ENCODE assay signal across 7 mouse cellular contexts in genomic region chrX:50537785-50538159, GRCm38 (mm10).
DNase-seq lines count a peak whose midpoint lies in the region; ATAC-seq and TF ChIP-seq lines count a peak whose summit lies in the region.
"Not testable (repeated sequence)": the region's sequence is repeated elsewhere in the genome, so short reads cannot be mapped to it uniquely, and the experiment has no call there.

No protein-coding gene starts in this region.

- H3K36me3 ChIP-seq in forebrain, embryonic 10.5 days (replicated peaks); heart, embryonic 14.5 days (ENCODE audit: control insufficient read depth, insufficient read depth, low read length); intestine, embryonic 14.5 days (ENCODE audit: control insufficient read depth, insufficient read depth, low read length); limb, embryonic 14.5 days (ENCODE audit: control insufficient read depth, insufficient read depth, low read length); neural tube, embryonic 13.5 days: not testable (repeated sequence)

- peak overlapping the region; percentile 45 for H3K4me2 ChIP-seq in heart, embryonic 14.5 days (ENCODE audit: low read length)
- peak overlapping the region; percentile 27 for H3K4me2 ChIP-seq in intestine, embryonic 14.5 days (ENCODE audit: low read length)
- H3K4me2 ChIP-seq in limb, embryonic 14.5 days (replicated peaks; ENCODE audit: low read depth, low read length, severe bottlenecking) = not testable (repeated sequence)
- peak overlapping the region; percentile 42 for H3K4me2 ChIP-seq in neural tube, embryonic 13.5 days

- H3K9ac ChIP-seq in heart, embryonic 14.5 days (ENCODE audit: low read length) = peak overlapping the region; percentile 62; the same call in 1 of the 2 replicates
- H3K9ac ChIP-seq in intestine, embryonic 14.5 days (ENCODE audit: low read length); limb, embryonic 14.5 days (ENCODE audit: low read depth, low read length, severe bottlenecking): not testable (repeated sequence)
- peak overlapping the region; percentile 41; the same call in 1 of the 2 replicates for H3K9ac ChIP-seq in neural tube, embryonic 13.5 days

- 64% methylated on average over 4 of the region's 4 CpGs for WGBS in forebrain, embryonic 10.5 days
- 49% methylated on average over 4 of the region's 4 CpGs for WGBS in heart, embryonic 14.5 days
- WGBS in intestine, embryonic 14.5 days = 35% methylated on average over 3 of the region's 4 CpGs
- 65% methylated on average over 3 of the region's 4 CpGs for WGBS in limb, embryonic 14.5 days
- 51% methylated on average over 4 of the region's 4 CpGs for WGBS in neural tube, embryonic 13.5 days

- not testable (repeated sequence) for H3K4me1 ChIP-seq in forebrain, embryonic 10.5 days; heart, embryonic 14.5 days (ENCODE audit: control insufficient read depth in 2 of 2, insufficient read depth in 2 of 2, low read length in 2 of 2); intestine, embryonic 14.5 days (replicated peaks; ENCODE audit: control insufficient read depth, insufficient read depth, low read length); limb, embryonic 14.5 days (ENCODE audit: control insufficient read depth, insufficient read depth, low read length); neural tube, embryonic 13.5 days (replicated peaks)

- ATAC-seq in heart, embryonic 14.5 days (ENCODE audit: insufficient number of reproducible peaks, insufficient read depth, low FRiP score, low read depth); intestine, embryonic 14.5 days (replicated peaks; ENCODE audit: low FRiP score, low TSS enrichment, low read depth); limb, embryonic 14.5 days (ENCODE audit: low FRiP score, low read depth): not testable (repeated sequence)
- peak; percentile 52 for ATAC-seq in megakaryocyte, adult 5-6 weeks (ENCODE audit: poor library complexity, severe bottlenecking)
- peak; percentile 23; the same call in 1 of the 2 replicates for ATAC-seq in neural tube, embryonic 13.5 days (ENCODE audit: low read depth)

- not testable (repeated sequence) for TF ChIP-seq POLR2A in limb, embryonic 14.5 days (IDR thresholded peaks at IDR 0.05; ENCODE audit: borderline replicate concordance, extremely low read depth, insufficient read depth, insufficient read length)

- H3K4me3 ChIP-seq in forebrain, embryonic 10.5 days = peak overlapping the region; percentile 50
- H3K4me3 ChIP-seq in heart, embryonic 14.5 days (ENCODE audit: control insufficient read depth in 1 of 2, insufficient read depth in 1 of 2, low read depth in 1 of 2, low read length in 2 of 2) = peak overlapping the region; percentile 38 to 53; a peak in 3 of 4 replicates
- H3K4me3 ChIP-seq in intestine, embryonic 14.5 days (ENCODE audit: low read depth, low read length) = peak overlapping the region; percentile 40
- H3K4me3 ChIP-seq in limb, embryonic 14.5 days (replicated peaks; ENCODE audit: low read length) = peak overlapping the region; percentile 36
- H3K4me3 ChIP-seq in neural tube, embryonic 13.5 days = peak overlapping the region; percentile 40

- peak; percentile 14 for DNase-seq in adipocyte (ENCODE audit: low spot score)
- DNase-seq in forebrain, embryonic 10.5 days (ENCODE audit: extremely low spot score, low spot score); intestine, embryonic 14.5 days (ENCODE audit: low spot score); limb, embryonic 14.5 days (ENCODE audit: low spot score): not testable (repeated sequence)

- H3K27ac ChIP-seq in forebrain, embryonic 10.5 days; heart, embryonic 14.5 days (replicated peaks in 1 of 2; ENCODE audit: control insufficient read depth in 1 of 2, insufficient read depth in 1 of 2, low read depth in 2 of 2, low read length in 2 of 2); intestine, embryonic 14.5 days (ENCODE audit: low read depth); limb, embryonic 14.5 days (replicated peaks; ENCODE audit: low read depth, low read length); neural tube, embryonic 13.5 days (replicated peaks): not testable (repeated sequence)

- not testable (repeated sequence) for H3K27me3 ChIP-seq in forebrain, embryonic 10.5 days (ENCODE audit: poor library complexity, severe bottlenecking); heart, embryonic 14.5 days (ENCODE audit: control insufficient read depth, insufficient read depth, low read length); intestine, embryonic 14.5 days (replicated peaks; ENCODE audit: control insufficient read depth, insufficient read depth, low read length); limb, embryonic 14.5 days (ENCODE audit: control insufficient read depth, insufficient read depth, low read length); neural tube, embryonic 13.5 days

- H3K9me3 ChIP-seq in forebrain, embryonic 10.5 days; heart, embryonic 14.5 days (ENCODE audit: control insufficient read depth, low read length); intestine, embryonic 14.5 days (ENCODE audit: control insufficient read depth, low read length); limb, embryonic 14.5 days (ENCODE audit: control insufficient read depth, low read length); neural tube, embryonic 13.5 days: not testable (repeated sequence)
